Mouse (Mus musculus) liver, embryonic 12.5 days (tissue): Measurements from ENCODE around the gene Mars. TPM values are rescaled to one million over a fixed set of nuclear protein-coding genes. Genes with fewer than 3 reads are reported as not detected.

ENCODE experiments used
- ATAC-seq: fragments of 200-750 bp; cut with Nextera tagmentation; 2 replicates; pipeline ENCODE4 v1.8.0; 2017; ENCODE audit warnings: moderate number of reproducible peaks, mild to moderate bottlenecking, moderate library complexity
- H3K27ac ChIP-seq: fragments of 300-500 bp; sonication (generic); 2 replicates; pipeline ENCODE4 v1.5.1; 2016; ENCODE audit warnings: mild to moderate bottlenecking
- H3K27me3 ChIP-seq: fragments of 300-500 bp; sonication (generic); replicated peaks from 2 replicates; pipeline ENCODE4 v1.6.1; 2016; ENCODE audit warnings: mild to moderate bottlenecking, moderate library complexity
- H3K36me3 ChIP-seq: fragments of 300-500 bp; sonication (generic); 2 replicates; pipeline ENCODE4 v1.6.1; 2016; ENCODE audit warnings: mild to moderate bottlenecking, moderate library complexity
- H3K4me1 ChIP-seq: fragments of 300-500 bp; sonication (generic); 2 replicates; pipeline ENCODE4 v1.6.1; 2016
- H3K4me2 ChIP-seq: fragments of 300-500 bp; sonication (generic); 2 replicates; pipeline ENCODE4 v1.6.1; 2016; ENCODE audit warnings: mild to moderate bottlenecking, moderate library complexity
- H3K4me3 ChIP-seq: fragments of 300-500 bp; sonication (generic); 2 replicates; pipeline ENCODE4 v1.5.1; 2016; ENCODE audit warnings: mild to moderate bottlenecking, moderate library complexity
- H3K9ac ChIP-seq: fragments of 300-500 bp; sonication (generic); 2 replicates; pipeline ENCODE4 v1.6.1; 2016; ENCODE audit warnings: mild to moderate bottlenecking, moderate library complexity
- H3K9me3 ChIP-seq: fragments of 300-500 bp; sonication (generic); replicated peaks from 2 replicates; pipeline ENCODE4 v1.6.1; 2016; ENCODE audit warnings: mild to moderate bottlenecking, moderate library complexity
- WGBS: fragments of 180-500 bp; shearing (Covaris S2); methylation state at CpG from one replicate; pipeline ENCODE4 v1.1.7; 2016; ENCODE audit not compliant: insufficient replicate concordance; 5-methylcytosine and 5-hydroxymethylcytosine counted together
- polyA plus RNA-seq: library from polyadenylated mRNA; unstranded; fragments of >200 nt; fragmentation: Nextera tagmentation; extraction: Ambion mirVana; gene quantifications from 2 replicates; pipeline ENCODE4 v1.2.1, GENCODE M21; 2016

Mars gene
- 192 and 193 TPM in 2 replicates for polyA plus RNA-seq

DNA sequence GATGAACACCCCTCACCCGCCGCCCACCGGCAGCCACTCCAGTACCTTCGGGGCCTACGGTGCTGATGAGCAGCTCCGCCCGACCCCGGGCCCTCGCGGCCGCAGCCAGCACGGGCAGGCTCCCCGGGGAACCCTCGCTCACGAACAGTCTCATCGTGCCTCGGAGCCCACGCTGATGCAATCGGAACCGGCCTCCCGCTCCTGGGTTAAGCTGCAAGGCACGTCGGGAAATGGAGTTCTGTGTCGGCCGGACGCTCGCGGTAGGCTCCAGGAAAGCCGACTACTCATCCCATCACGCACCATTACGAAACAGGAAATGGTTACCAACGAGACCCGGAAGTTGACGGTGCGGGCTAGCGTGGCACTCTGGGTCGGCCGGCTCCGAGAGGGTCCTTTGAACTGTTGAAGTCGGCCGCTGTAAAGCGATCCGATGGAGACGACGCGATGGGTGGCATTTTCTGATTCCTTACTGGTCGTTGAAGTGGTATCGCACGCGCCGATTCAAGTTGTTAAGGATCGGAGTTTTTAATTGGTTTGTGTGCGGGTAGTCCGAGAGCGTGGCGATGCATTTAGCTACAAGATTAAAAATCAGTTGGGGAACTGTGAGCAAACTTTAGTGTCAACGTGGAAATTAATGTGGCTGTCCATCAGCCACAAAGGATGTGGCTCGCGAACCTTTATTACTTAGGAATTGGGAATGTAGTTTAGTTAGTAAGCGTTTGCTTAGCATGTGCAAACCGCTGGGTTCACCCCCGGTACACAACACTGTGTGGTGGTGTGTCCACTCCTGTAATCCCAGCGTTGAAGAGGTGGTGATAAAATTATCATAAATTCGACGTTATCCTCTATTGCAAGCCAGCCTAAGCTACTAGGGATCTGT is at the start of gene Mars:
TSS of gene Mars (minus strand) at position 311 of the 880 bp plus-strand sequence.
- Histone ChIP-seq H3K27ac (peak within 1 kb of the TSS; percentile 92), H3K4me3 (peak within 1 kb of the TSS; percentile 82), H3K27me3 (no peaks in the 10 kb centered on the region), H3K9ac (peak within 1 kb of the TSS; percentile 95), H3K4me2 (peak within 1 kb of the TSS; percentile 90), H3K9me3 (no peaks in the 10 kb centered on the region), H3K4me1 (peaks cover 30% of the 10 kb centered on the region), H3K36me3 (peaks cover 36% of the 10 kb centered on the region)
- under 1% methylated on average over 65 of the region's 65 CpGs for WGBS
- peak; percentile 94 for ATAC-seq

DNA sequence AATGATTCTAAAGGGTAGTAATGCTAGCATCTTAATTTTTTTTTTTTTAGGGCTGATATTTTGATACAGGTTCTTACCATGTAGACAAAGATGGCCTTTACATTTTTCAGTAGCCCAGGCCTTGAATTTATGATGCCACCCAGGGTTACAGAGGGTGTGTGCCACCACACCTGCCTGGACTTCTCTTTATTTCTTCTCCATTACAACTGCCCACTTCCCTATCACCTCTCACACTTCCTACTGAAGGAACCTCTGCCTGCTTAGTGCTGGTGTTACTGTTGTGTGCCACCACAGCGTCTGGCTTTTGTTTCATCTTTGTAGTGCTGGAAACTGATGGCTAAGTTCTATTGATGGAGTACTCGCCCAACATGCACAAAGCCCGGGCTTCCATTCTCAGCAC is 49.1 kb upstream of the Mars start:
- no peak overlapping the region for H3K4me2 ChIP-seq
- 55% methylated on average over 3 of the region's 3 CpGs for WGBS
- no peak overlapping the region for H3K9ac ChIP-seq
- no peak for ATAC-seq
- H3K4me3 ChIP-seq = no peak overlapping the region
- H3K4me1 ChIP-seq = no peaks in the 10 kb centered on the region
- H3K27me3 ChIP-seq = peaks cover 1% of the 10 kb centered on the region; the same call in 1 of the 2 replicates
- H3K27ac ChIP-seq = no peak overlapping the region
- H3K9me3 ChIP-seq = no peaks in the 10 kb centered on the region
- H3K36me3 ChIP-seq = no peaks in the 10 kb centered on the region

DNA sequence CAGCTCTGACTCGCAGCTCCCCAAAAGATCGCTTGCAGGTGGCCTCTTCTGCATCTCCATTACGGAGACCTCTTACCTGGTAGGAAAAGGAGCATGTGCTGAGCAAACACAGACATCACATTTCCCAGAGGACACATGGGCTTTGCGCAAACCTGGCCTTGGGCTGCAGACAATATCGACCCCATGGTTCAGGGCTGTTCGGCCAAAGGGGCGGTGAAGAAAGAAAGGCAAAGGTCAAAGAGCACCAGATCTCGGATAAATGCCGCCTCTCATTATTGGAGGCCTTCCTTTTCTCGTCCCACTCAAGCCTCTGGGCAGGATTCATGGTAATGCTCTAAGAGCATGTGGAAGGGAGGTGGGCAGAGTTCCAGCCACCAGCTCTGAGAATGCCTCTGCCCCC is 43.8 kb upstream of the Mars start:
- H3K9ac ChIP-seq = no peak overlapping the region

DNA sequence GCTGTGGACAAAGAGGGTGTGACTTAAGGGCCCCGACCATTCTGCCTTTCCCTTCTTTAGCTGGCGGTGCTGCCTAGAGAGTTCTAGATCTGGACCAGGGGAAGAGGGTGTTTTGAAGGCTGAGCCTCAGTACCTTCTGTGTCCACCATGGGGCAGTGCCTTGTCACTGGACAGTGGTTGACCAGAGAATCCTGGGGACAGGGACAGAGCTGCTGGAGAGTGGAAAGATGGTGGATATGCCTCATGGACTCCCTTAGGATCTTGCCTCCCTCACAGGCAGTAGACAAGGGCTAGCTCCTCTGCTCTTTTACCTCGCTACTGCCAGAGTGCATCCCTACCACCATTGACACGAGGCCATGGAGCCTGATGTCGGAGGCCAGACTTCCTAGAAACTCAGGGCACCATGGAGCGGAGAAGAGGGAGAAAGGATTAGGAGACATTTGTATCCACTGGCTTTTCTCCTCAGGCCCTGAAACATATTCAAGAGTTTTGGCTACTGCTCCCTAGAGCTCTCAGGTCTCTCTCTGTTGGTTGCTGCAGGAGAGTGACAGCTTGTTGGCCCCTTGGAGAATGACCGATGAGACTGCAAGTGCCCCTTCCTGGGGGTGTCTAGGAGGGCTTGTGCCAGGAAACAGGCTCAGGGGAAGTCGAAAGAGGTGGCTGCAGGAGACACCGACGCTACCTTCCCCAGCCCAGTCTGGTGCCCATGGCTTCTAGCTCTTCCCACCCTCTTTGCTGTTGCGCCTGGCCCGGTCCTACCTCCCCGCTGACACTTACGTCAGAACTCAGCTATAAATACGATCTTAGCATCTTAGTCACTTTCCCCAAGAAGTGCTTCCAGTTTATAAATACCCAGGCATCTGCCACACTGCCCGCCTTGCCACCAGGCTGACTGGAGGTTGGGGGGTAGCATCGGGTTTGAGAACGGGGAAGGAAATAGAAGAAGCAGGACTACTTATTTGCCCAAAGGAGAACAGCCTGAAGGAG is 42.6 kb upstream of the Mars start, which contains the start of gene Inhbe:
TSS of gene Inhbe (minus strand) at position 503 of the 987 bp plus-strand sequence.
- Histone ChIP-seq H3K4me1 (peaks cover 13% of the 10 kb centered on the region), H3K4me2 (no peak within 1 kb of the TSS)

More for the DNA sequence above, 43.8 kb upstream of the Mars start:
- H3K4me3 ChIP-seq = no peak overlapping the region
- H3K27ac ChIP-seq = peak overlapping the region; percentile 36; the same call in 1 of the 2 replicates
- peak; percentile 30; the same call in 1 of the 2 replicates for ATAC-seq
- H3K4me1 ChIP-seq = peaks cover 8% of the 10 kb centered on the region
- 67% methylated on average over 10 of the region's 10 CpGs for WGBS
- peaks cover 24% of the 10 kb centered on the region for H3K27me3 ChIP-seq
- no peak overlapping the region for H3K4me2 ChIP-seq
- no peaks in the 10 kb centered on the region for H3K36me3 ChIP-seq
- H3K9me3 ChIP-seq = no peaks in the 10 kb centered on the region

DNA sequence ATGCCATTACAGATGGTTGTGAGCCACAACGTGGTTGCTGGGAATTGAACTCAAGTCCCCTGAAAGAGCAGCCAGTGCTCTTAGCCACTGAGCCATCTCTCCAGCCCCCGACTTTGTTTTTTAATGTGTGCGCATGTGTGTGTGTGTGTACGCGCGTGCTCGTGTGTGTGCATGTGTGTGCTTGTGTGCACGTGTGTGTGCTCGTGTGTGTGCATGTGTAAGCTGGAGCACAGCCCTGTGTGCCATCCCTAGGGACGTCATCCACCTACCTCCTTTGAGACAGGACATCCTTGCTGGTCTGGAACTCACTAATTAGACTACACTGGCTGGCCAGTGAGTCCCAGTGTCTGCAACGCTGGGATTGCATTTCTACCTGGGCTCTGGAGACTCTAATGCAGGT is 41.2 kb upstream of the Mars start:
- H3K36me3 ChIP-seq = no peaks in the 10 kb centered on the region
- peaks cover 13% of the 10 kb centered on the region for H3K4me1 ChIP-seq
- H3K9me3 ChIP-seq = no peaks in the 10 kb centered on the region
- peaks cover 27% of the 10 kb centered on the region for H3K27me3 ChIP-seq
- ATAC-seq = no peak
- H3K27ac ChIP-seq = no peak overlapping the region
- H3K4me3 ChIP-seq = no peak overlapping the region
- WGBS = 80% methylated on average over 11 of the region's 11 CpGs
- H3K4me2 ChIP-seq = no peak overlapping the region
- no peak overlapping the region for H3K9ac ChIP-seq

More for the DNA sequence above, 42.6 kb upstream of the Mars start, which contains the start of gene Inhbe:
- Histone ChIP-seq H3K9ac (no peak within 1 kb of the TSS), H3K9me3 (no peaks in the 10 kb centered on the region), H3K27ac (no peak within 1 kb of the TSS), H3K36me3 (no peaks in the 10 kb centered on the region), H3K4me3 (no peak within 1 kb of the TSS), H3K27me3 (peaks cover 27% of the 10 kb centered on the region)
- WGBS = 55% methylated on average over 18 of the region's 18 CpGs
- no peak for ATAC-seq

DNA sequence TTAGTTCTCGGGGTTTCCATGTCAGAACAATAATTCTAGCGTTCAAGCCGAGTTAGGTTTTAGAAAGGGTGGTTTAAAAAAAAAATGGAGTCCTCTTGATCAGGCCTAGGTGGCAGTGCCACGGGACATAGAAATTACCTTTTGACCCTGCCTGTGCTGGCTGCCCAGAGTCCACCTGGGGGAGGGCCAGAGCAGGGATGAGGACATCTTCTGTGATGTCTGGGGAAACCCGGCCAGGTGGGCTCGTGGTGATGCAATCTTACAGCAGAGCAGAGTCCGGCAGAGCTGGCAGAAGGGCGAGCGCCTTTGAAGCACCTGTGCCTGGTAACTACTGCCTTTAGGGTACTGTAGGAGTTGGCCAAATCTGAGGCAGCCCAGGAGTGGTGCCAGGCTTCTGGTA is 40.6 kb upstream of the Mars start:
- 0 out of 2 replicates have a peak, but pooled peaks have one; percentile 8 for ATAC-seq
- Histone ChIP-seq H3K4me1 (peaks cover 13% of the 10 kb centered on the region), H3K4me2 (no peak overlapping the region), H3K9ac (no peak overlapping the region), H3K9me3 (no peaks in the 10 kb centered on the region), H3K27me3 (peaks cover 27% of the 10 kb centered on the region), H3K27ac (no peak overlapping the region), H3K36me3 (no peaks in the 10 kb centered on the region), H3K4me3 (no peak overlapping the region)
- 66% methylated on average over 9 of the region's 9 CpGs for WGBS

DNA sequence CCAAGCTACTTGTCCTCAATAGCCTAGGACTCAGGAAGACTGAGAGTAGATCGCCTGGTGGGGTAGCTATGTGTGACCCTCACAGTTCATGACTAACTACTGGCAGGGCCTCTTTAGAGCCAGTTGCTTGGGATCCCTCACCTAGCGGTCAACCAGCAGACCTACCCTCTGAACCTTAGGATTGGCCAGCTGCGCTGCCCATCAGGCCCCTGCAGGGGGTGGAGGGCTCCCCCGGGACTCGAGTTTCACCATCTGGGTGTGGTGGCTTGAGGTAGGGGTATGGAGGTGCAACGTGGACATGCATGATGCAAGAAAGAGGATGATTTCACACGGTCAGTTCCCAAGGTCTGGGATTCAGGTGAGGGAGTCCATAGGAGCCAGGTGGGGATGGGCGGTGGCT is 40.1 kb upstream of the Mars start:
- 58% methylated on average over 8 of the region's 8 CpGs for WGBS
- H3K9me3 ChIP-seq = no peaks in the 10 kb centered on the region
- no peak overlapping the region for H3K4me3 ChIP-seq
- no peak overlapping the region for H3K9ac ChIP-seq
- H3K36me3 ChIP-seq = no peaks in the 10 kb centered on the region
- peaks cover 13% of the 10 kb centered on the region for H3K4me1 ChIP-seq
- peaks cover 27% of the 10 kb centered on the region for H3K27me3 ChIP-seq
- no peak overlapping the region for H3K4me2 ChIP-seq
- no peak; the same call in 1 of the 2 replicates for ATAC-seq
- H3K27ac ChIP-seq = no peak overlapping the region

DNA sequence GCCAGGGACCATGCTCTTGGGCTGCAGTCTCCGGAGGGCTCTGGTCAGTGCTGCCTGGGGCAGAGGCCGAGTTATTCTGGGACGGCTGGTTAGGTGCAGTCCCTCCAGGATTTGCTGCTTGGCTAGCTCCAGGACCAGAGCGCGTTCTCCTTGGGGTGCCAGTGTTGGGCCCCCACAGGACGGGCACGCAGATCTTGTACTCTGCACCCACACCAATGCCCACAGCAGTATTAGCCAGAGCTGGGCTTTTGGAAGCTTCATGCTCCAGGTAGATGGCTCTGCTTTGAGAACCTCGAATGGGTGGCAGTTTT is 39.7 kb upstream of the Mars start:
- WGBS = 66% methylated on average over 8 of the region's 8 CpGs
- Histone ChIP-seq H3K4me3 (no peak overlapping the region), H3K27me3 (peaks cover 27% of the 10 kb centered on the region), H3K4me2 (peak overlapping the region; percentile 52), H3K36me3 (no peaks in the 10 kb centered on the region), H3K4me1 (peaks cover 13% of the 10 kb centered on the region), H3K9ac (no peak overlapping the region), H3K27ac (no peak overlapping the region), H3K9me3 (no peaks in the 10 kb centered on the region)
- no peak for ATAC-seq

DNA sequence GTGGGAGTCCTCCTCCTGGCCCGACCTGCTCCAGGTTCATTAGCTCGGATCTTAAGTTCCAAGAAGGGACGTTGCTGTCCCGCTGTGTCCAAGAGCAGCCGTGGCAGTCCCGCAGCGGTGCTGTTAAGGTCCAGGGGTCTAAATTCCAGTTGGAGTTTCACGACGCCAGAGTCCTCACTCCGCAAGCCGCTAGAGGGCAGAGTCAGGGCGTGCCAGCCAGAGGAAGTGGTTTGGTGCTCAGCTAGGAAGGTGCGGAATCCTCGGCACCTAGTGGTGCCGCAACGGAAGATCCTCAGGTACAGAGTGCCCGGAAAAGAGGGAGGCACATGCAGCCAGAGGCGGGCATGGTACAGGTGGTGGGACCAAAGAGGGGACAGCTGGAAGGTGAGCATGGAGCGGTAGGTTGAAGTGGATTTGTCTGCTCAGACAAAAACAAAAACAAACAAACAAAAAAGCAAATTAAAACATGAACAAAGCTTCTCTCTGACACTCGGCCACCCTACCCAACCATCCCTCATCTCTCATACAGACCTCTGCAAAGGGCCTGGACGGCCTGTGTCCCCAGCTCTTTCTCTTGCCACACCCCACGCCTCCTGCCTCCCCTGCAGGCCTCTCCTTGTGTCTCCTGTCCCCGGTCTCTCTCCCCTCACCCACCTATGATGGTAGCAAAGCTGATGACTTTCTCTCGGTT is 39.2 kb upstream of the Mars start:
- Histone ChIP-seq H3K4me3 (peak overlapping the region; percentile 12; the same call in 1 of the 2 replicates), H3K9me3 (no peaks in the 10 kb centered on the region), H3K27ac (no peak overlapping the region), H3K4me1 (peaks cover 13% of the 10 kb centered on the region), H3K4me2 (peak overlapping the region; percentile 52), H3K27me3 (peaks cover 26% of the 10 kb centered on the region), H3K36me3 (no peaks in the 10 kb centered on the region), H3K9ac (peak overlapping the region; percentile 33; the same call in 1 of the 2 replicates)
- 10% methylated on average over 24 of the region's 24 CpGs for WGBS
- peak; percentile 43; the same call in 1 of the 2 replicates for ATAC-seq

DNA sequence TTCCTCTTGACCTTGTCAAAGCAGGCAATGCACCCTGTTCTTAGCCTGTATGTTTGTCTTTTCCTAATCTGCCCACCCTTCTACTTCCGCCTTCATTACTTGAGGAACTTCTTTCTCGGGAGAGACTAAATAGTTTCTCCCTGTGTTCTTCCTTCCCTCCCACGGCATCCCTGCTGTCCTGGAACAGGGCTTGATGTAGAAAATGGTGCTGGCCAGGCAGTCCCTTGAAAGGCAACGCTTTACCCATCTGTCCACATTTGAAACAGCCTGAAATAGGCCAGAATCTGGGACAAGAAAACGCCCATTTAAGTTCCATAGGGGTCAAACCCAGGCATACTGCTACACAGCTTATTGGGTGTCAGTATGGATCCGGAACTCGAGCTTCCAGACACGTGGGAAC is 38.2 kb upstream of the Mars start:
- peaks cover 18% of the 10 kb centered on the region for H3K27me3 ChIP-seq
- H3K4me1 ChIP-seq = peaks cover 13% of the 10 kb centered on the region
- no peak overlapping the region for H3K27ac ChIP-seq
- no peaks in the 10 kb centered on the region for H3K36me3 ChIP-seq
- no peak overlapping the region for H3K4me2 ChIP-seq
- H3K9me3 ChIP-seq = no peaks in the 10 kb centered on the region
- no peak overlapping the region for H3K9ac ChIP-seq
- ATAC-seq = no peak
- no peak overlapping the region for H3K4me3 ChIP-seq
- WGBS = 65% methylated on average over 8 of the region's 8 CpGs

DNA sequence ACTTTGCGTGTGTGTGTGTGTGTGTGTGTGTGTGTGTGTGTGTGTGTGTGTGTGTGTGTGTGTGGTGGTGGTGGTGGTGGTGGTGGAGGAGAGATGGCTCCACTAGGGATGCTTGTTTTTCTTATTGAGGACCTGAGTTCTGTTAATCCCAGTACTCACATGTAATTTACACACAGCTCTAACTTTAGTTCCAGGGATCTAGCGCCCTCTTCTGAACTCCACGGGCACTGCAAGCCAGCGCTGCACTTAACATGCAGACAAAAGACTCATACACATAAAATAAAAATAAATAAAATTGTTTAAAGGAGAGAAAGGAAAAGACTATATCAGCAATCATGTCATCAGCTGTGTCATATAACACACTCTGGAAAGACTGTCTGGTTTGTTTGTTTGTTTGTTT is 37.4 kb upstream of the Mars start:
- ATAC-seq = no peak
- Histone ChIP-seq H3K36me3 (no peaks in the 10 kb centered on the region), H3K27ac (no peak overlapping the region), H3K4me2 (no peak overlapping the region), H3K4me3 (no peak overlapping the region), H3K9ac (no peak overlapping the region), H3K4me1 (peaks cover 13% of the 10 kb centered on the region), H3K27me3 (peaks cover 15% of the 10 kb centered on the region), H3K9me3 (no peaks in the 10 kb centered on the region)
- 60% methylated on average over 4 of the region's 4 CpGs for WGBS
